Mouse (Mus musculus) thymus, adult 2 months (tissue): ENCODE data around the gene Ypel3.

Experiments used
- CTCF ChIP-seq: fragments of 200-500 bp; IDR thresholded peaks from 2 replicates; pipeline ENCODE4 v1.5.1; 2012; ENCODE audit warnings: mild to moderate bottlenecking, control low read depth, low read length, moderate library complexity, borderline replicate concordance; ENCODE audit not compliant: control insufficient read depth, poor library complexity, insufficient read depth; ENCODE audit errors: extremely low read depth
- POLR2A ChIP-seq: fragments of 200-500 bp; IDR thresholded peaks from 2 replicates; pipeline ENCODE4 v1.6.1; 2012; ENCODE audit warnings: mild to moderate bottlenecking, low read length, control low read depth, moderate library complexity; ENCODE audit not compliant: control insufficient read depth, poor library complexity, insufficient read depth; ENCODE audit errors: extremely low read depth

DNA sequence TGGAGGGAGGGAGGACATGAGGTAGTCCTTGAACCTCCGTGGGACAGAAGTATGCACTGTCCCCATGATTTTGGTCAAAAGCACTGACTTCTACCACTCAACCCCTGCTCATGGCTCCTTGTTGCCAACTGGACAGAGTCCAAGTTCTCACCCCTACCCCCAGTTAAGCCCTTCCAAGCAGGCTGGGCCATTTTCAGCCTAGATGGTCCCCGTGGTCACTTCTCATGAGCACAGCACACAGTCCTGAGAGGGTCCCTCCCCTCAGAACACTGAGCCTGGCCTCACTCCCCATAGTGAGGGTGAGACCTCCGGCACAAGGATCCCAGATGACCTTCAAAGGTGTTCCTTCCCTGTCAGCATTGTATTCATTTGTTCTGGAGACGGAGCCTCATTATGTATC is 12.4 kb downstream of the Ypel3 start:
- no peak for TF ChIP-seq CTCF
- no peak for TF ChIP-seq POLR2A
